Mouse (Mus musculus) macrophage (primary cell): ENCODE results near the gene Zfp668. TPM values are rescaled to one million over a fixed set of nuclear protein-coding genes. Genes with fewer than 3 reads are reported as not detected.
"Not testable (repeated sequence)": the region's sequence is repeated elsewhere in the genome, so short reads cannot be mapped to it uniquely, and the experiment has no call there.

Experiments
- H3K27ac ChIP-seq: fragments of 350-480 bp; formaldehyde crosslinking; 2 replicates; pipeline ENCODE4 v1.9.0; 2021
- H3K36me3 ChIP-seq: fragments of 350-480 bp; formaldehyde crosslinking; 2 replicates; pipeline ENCODE4 v1.9.0; 2021; ENCODE audit errors: inconsistent target
- H3K4me3 ChIP-seq: fragments of 350-480 bp; formaldehyde crosslinking; 2 replicates; pipeline ENCODE4 v1.9.0; 2021; ENCODE audit errors: inconsistent target
- H3K79me2 ChIP-seq: fragments of 350-480 bp; formaldehyde crosslinking; 2 replicates; pipeline ENCODE4 v1.9.0; 2021; ENCODE audit errors: inconsistent target
- WGBS: methylation state at CpG from one replicate; pipeline ENCODE4 v1.1.7; 2026; ENCODE audit warnings: inconsistent platforms; ENCODE audit not compliant: missing documents; 5-methylcytosine and 5-hydroxymethylcytosine counted together
- polyA plus RNA-seq: library from polyadenylated mRNA; stranded (reverse); fragments of 250-400 nt; gene quantifications from 3 replicates; pipeline ENCODE4 v1.2.4, GENCODE M21; 2018; ENCODE audit warnings: inconsistent platforms

Zfp668 gene
- polyA plus RNA-seq, 1 experiment from 2014 or later = 3.2 TPM

GRCm38 (mm10) chr7:127903971-127904796 is 27.6 kb upstream of the Zfp668 start, which contains the start of gene Bckdk:
TSS of gene Bckdk (plus strand) at chr7:127904082.
- Histone ChIP-seq H3K36me3 (peaks cover 31% of the 10 kb centered on the region), H3K27ac (peak within 1 kb of the TSS; percentile 69), H3K4me3 (peak within 1 kb of the TSS; percentile 92), H3K79me2 (peaks cover 8% of the 10 kb centered on the region; the same call in 1 of the 2 replicates)
- 7% methylated on average over 37 of the region's 38 CpGs for WGBS

- 89% methylated on average over 2 of the region's 2 CpGs for WGBS
- Histone ChIP-seq H3K36me3 (peaks cover 8% of the 10 kb centered on the region), H3K27ac (no peak overlapping the region), H3K79me2 (peaks cover 8% of the 10 kb centered on the region; the same call in 1 of the 2 replicates), H3K4me3 (no peak overlapping the region)
Measured at GRCm38 (mm10) chr7:127901772-127902171, 25.1 kb upstream of the Zfp668 start.

GRCm38 (mm10) chr7:127899997-127900396 is 23.4 kb upstream of the Zfp668 start:
- no peak overlapping the region for H3K4me3 ChIP-seq
- WGBS = 63% methylated on average over 7 of the region's 7 CpGs
- no peaks in the 10 kb centered on the region for H3K36me3 ChIP-seq
- H3K79me2 ChIP-seq = peaks cover 8% of the 10 kb centered on the region; the same call in 1 of the 2 replicates
- H3K27ac ChIP-seq = no peak overlapping the region

GRCm38 (mm10) chr7:127898179-127898956 is 21.7 kb upstream of the Zfp668 start:
- H3K36me3 ChIP-seq = no peaks in the 10 kb centered on the region
- H3K79me2 ChIP-seq = no peaks in the 10 kb centered on the region
- WGBS = 72% methylated on average over 9 of the region's 10 CpGs
- no peak overlapping the region for H3K4me3 ChIP-seq
- no peak overlapping the region for H3K27ac ChIP-seq

- Histone ChIP-seq H3K36me3 (no peaks in the 10 kb centered on the region; the same call in 1 of the 2 replicates), H3K27ac (no peak overlapping the region), H3K4me3 (no peak overlapping the region), H3K79me2 (no peaks in the 10 kb centered on the region)
- WGBS = 98% methylated on average over 7 of the region's 7 CpGs
Measured at GRCm38 (mm10) chr7:127897542-127897941, 20.9 kb upstream of the Zfp668 start.

- Histone ChIP-seq H3K27ac (no peak overlapping the region), H3K36me3 (no peaks in the 10 kb centered on the region; the same call in 1 of the 2 replicates), H3K79me2 (no peaks in the 10 kb centered on the region), H3K4me3 (no peak overlapping the region)
- WGBS = 75% methylated on average over 11 of the region's 13 CpGs
Measured at GRCm38 (mm10) chr7:127896384-127896783, 19.8 kb upstream of the Zfp668 start.

- not testable (repeated sequence) for H3K27ac ChIP-seq, H3K36me3 ChIP-seq, H3K79me2 ChIP-seq
- peak overlapping the region; percentile 58 for H3K4me3 ChIP-seq
- 67% methylated on average over 6 of the region's 7 CpGs for WGBS
Measured at GRCm38 (mm10) chr7:127895891-127896290, 19.3 kb upstream of the Zfp668 start.

- peak within 1 kb of the TSS; percentile 58 for H3K4me3 ChIP-seq
- H3K36me3 ChIP-seq = no peaks in the 10 kb centered on the region; the same call in 1 of the 2 replicates
- 0 out of 2 replicates have a peak within 1 kb of the TSS, but pooled peaks have one; percentile 12 for H3K27ac ChIP-seq
- under 1% methylated on average over 26 of the region's 26 CpGs for WGBS
- H3K79me2 ChIP-seq = no peaks in the 10 kb centered on the region
Measured at GRCm38 (mm10) chr7:127895442-127895841, 18.8 kb upstream of the Zfp668 start, which contains the start of the genes Gm21974 and Vkorc1. TSS of gene Gm21974 (minus strand) at chr7:127895454. TSS of gene Vkorc1 (minus strand) at chr7:127895617.

- 85% methylated on average over 5 of the region's 5 CpGs for WGBS
- H3K27ac ChIP-seq = no peak overlapping the region
- no peak overlapping the region for H3K4me3 ChIP-seq
- no peaks in the 10 kb centered on the region for H3K79me2 ChIP-seq
- peaks cover 7% of the 10 kb centered on the region; the same call in 1 of the 2 replicates for H3K36me3 ChIP-seq
Measured at GRCm38 (mm10) chr7:127894480-127894879, 17.9 kb upstream of the Zfp668 start.

GRCm38 (mm10) chr7:127890798-127891197 is 14.2 kb upstream of the Zfp668 start, which contains the start of gene Prss53:
TSS of gene Prss53 (minus strand) at chr7:127890970.
- H3K36me3 ChIP-seq = peaks cover 41% of the 10 kb centered on the region
- H3K4me3 ChIP-seq = no peak within 1 kb of the TSS
- no peaks in the 10 kb centered on the region; the same call in 1 of the 2 replicates for H3K79me2 ChIP-seq
- H3K27ac ChIP-seq = no peak within 1 kb of the TSS
- WGBS = 93% methylated on average over 4 of the region's 4 CpGs

GRCm38 (mm10) chr7:127888821-127889220 is 12.2 kb upstream of the Zfp668 start:
- Histone ChIP-seq H3K36me3 (peaks cover 61% of the 10 kb centered on the region), H3K27ac (no peak overlapping the region), H3K79me2 (peaks cover 19% of the 10 kb centered on the region; the same call in 1 of the 2 replicates), H3K4me3 (no peak overlapping the region)
- 35% methylated on average over 3 of the region's 3 CpGs for WGBS

- H3K36me3 ChIP-seq = peaks cover 71% of the 10 kb centered on the region
- no peak overlapping the region for H3K27ac ChIP-seq
- 95% methylated on average over 3 of the region's 3 CpGs for WGBS
- H3K4me3 ChIP-seq = no peak overlapping the region
- H3K79me2 ChIP-seq = peaks cover 30% of the 10 kb centered on the region; the same call in 1 of the 2 replicates
Measured at GRCm38 (mm10) chr7:127887781-127888180, 11.2 kb upstream of the Zfp668 start.

GRCm38 (mm10) chr7:127887191-127887590 is 10.6 kb upstream of the Zfp668 start:
- H3K36me3 ChIP-seq = peaks cover 77% of the 10 kb centered on the region
- H3K27ac ChIP-seq = no peak overlapping the region
- no peak overlapping the region for H3K4me3 ChIP-seq
- peaks cover 36% of the 10 kb centered on the region; the same call in 1 of the 2 replicates for H3K79me2 ChIP-seq
- WGBS = 88% methylated on average over 8 of the region's 8 CpGs

GRCm38 (mm10) chr7:127886551-127886950 is 9.9 kb upstream of the Zfp668 start:
- H3K27ac ChIP-seq = no peak overlapping the region
- 94% methylated on average over 6 of the region's 6 CpGs for WGBS

More at GRCm38 (mm10) chr7:127886551-127886950, 9.9 kb upstream of the Zfp668 start:
- peaks cover 83% of the 10 kb centered on the region for H3K36me3 ChIP-seq
- H3K4me3 ChIP-seq = no peak overlapping the region
- peaks cover 42% of the 10 kb centered on the region; the same call in 1 of the 2 replicates for H3K79me2 ChIP-seq
